Mouse (Mus musculus) cerebellum, adult 2 months (tissue): ENCODE measurements at regions not wholly inside any gene's neighbourhood (a gene's known extent, or its start where the extent isn't known, plus 50 kb on each side); places are given as distances from the start of the nearest gene placed in this dataset.

Experiments used
- DNase-seq, 2 experiments: peaks; one replicate each; pipeline ENCODE4 v3.0.0; 2021
- H3K27ac ChIP-seq: fragments of 200-500 bp; 2 replicates; pipeline ENCODE4 v1.5.1; 2012; ENCODE audit warnings: low read length, control low read depth, inconsistent platforms; ENCODE audit not compliant: insufficient read depth
- H3K27me3 ChIP-seq: fragments of 200-500 bp; 2 replicates; pipeline ENCODE4 v1.6.1; 2012; ENCODE audit warnings: inconsistent platforms, mild to moderate bottlenecking, low read length, moderate library complexity; ENCODE audit not compliant: control insufficient read depth, insufficient read depth
- H3K4me1 ChIP-seq: fragments of 200-500 bp; 2 replicates; pipeline ENCODE4 v1.6.1; 2011; ENCODE audit warnings: low read length; ENCODE audit not compliant: control insufficient read depth, insufficient read depth
- H3K4me3 ChIP-seq: fragments of 200-500 bp; replicated peaks from 2 replicates; pipeline ENCODE3; 2011; ENCODE audit warnings: mild to moderate bottlenecking, low read depth, low read length, control low read depth; ENCODE audit not compliant: insufficient read depth
- CTCF ChIP-seq: fragments of 200-500 bp; IDR thresholded peaks from 2 replicates; pipeline ENCODE4 v1.5.1; 2011; ENCODE audit warnings: low read depth, mild to moderate bottlenecking, control low read depth, low read length, moderate library complexity, borderline replicate concordance; ENCODE audit not compliant: insufficient read depth
- POLR2A ChIP-seq: fragments of 200-500 bp; IDR thresholded peaks from 2 replicates; pipeline ENCODE4 v1.6.1; 2011; ENCODE audit warnings: low read length, control low read depth, borderline replicate concordance; ENCODE audit not compliant: insufficient read depth
- WGBS: fragments of 180-500 bp; shearing (Covaris S2); methylation state at CpG from one replicate; pipeline ENCODE4 v1.1.7; 2018; 5-methylcytosine and 5-hydroxymethylcytosine counted together

GRCm38 (mm10) chr11:20453786-20454185 is 89.3 kb upstream of the Sertad2 start:
- DNase-seq = no peak
- Histone ChIP-seq H3K27me3 (no peaks in the 10 kb centered on the region), H3K4me3 (no peak overlapping the region), H3K27ac (no peak overlapping the region), H3K4me1 (no peaks in the 10 kb centered on the region)
- WGBS = 39% methylated on average over 7 of the region's 7 CpGs
- TF ChIP-seq POLR2A (no peak), CTCF (no peak)

- Histone ChIP-seq H3K27ac (no peak overlapping the region), H3K4me1 (no peaks in the 10 kb centered on the region), H3K4me3 (peak overlapping the region; percentile 89), H3K27me3 (no peaks in the 10 kb centered on the region)
- WGBS = under 1% methylated on average over 35 of the region's 35 CpGs
- TF ChIP-seq POLR2A (no peak), CTCF (peak; percentile 97)
- peak; percentile 81 to 91 for DNase-seq
Observed at GRCm38 (mm10) chr11:20455085-20455864, 87.8 kb upstream of the Sertad2 start.

- peak overlapping the region; percentile 89 for H3K4me3 ChIP-seq
- 5% methylated on average over 19 of the region's 19 CpGs for WGBS
- DNase-seq = peak; percentile 57 to 67
- TF ChIP-seq POLR2A (no peak), CTCF (no peak)
- H3K27ac ChIP-seq = no peak overlapping the region
- H3K4me1 ChIP-seq = no peaks in the 10 kb centered on the region
- no peaks in the 10 kb centered on the region for H3K27me3 ChIP-seq
Observed at GRCm38 (mm10) chr11:20455865-20456648, 87.0 kb upstream of the Sertad2 start.

- H3K4me1 ChIP-seq = no peaks in the 10 kb centered on the region
- WGBS = 98% methylated on average over 8 of the region's 8 CpGs
- no peak for TF ChIP-seq CTCF
- TF ChIP-seq POLR2A = no peak
- no peak overlapping the region for H3K4me3 ChIP-seq
- no peak overlapping the region for H3K27ac ChIP-seq
- no peaks in the 10 kb centered on the region for H3K27me3 ChIP-seq
- no peak for DNase-seq
Observed at GRCm38 (mm10) chr11:20459140-20459539, 83.9 kb upstream of the Sertad2 start.

- H3K4me3 ChIP-seq = no peak overlapping the region
- WGBS = 11% methylated on average over 7 of the region's 7 CpGs
- no peak for TF ChIP-seq POLR2A
- TF ChIP-seq CTCF = no peak
- no peaks in the 10 kb centered on the region for H3K27me3 ChIP-seq
- no peaks in the 10 kb centered on the region for H3K4me1 ChIP-seq
- DNase-seq = peak in 1 of 2 experiments; percentile 37
- no peak overlapping the region for H3K27ac ChIP-seq
Observed at GRCm38 (mm10) chr11:20460501-20460921, 82.5 kb upstream of the Sertad2 start.

GRCm38 (mm10) chr11:20462076-20462475 is 81.0 kb upstream of the Sertad2 start:
- no peak for DNase-seq
- H3K27ac ChIP-seq = no peak overlapping the region
- no peak for TF ChIP-seq POLR2A
- TF ChIP-seq CTCF = no peak
- H3K4me3 ChIP-seq = no peak overlapping the region
- no peaks in the 10 kb centered on the region for H3K27me3 ChIP-seq
- H3K4me1 ChIP-seq = no peaks in the 10 kb centered on the region
- 96% methylated on average over 3 of the region's 3 CpGs for WGBS

GRCm38 (mm10) chr11:20463173-20463681 is 79.8 kb upstream of the Sertad2 start:
- no peak for TF ChIP-seq CTCF
- no peak for TF ChIP-seq POLR2A
- DNase-seq = no peak
- WGBS = 42% methylated on average over 10 of the region's 10 CpGs
- Histone ChIP-seq H3K27me3 (no peaks in the 10 kb centered on the region), H3K4me1 (no peaks in the 10 kb centered on the region), H3K27ac (no peak overlapping the region), H3K4me3 (no peak overlapping the region)
